Mouse (Mus musculus): ENCODE data around the gene Baiap2.

The Baiap2 gene

DNA sequence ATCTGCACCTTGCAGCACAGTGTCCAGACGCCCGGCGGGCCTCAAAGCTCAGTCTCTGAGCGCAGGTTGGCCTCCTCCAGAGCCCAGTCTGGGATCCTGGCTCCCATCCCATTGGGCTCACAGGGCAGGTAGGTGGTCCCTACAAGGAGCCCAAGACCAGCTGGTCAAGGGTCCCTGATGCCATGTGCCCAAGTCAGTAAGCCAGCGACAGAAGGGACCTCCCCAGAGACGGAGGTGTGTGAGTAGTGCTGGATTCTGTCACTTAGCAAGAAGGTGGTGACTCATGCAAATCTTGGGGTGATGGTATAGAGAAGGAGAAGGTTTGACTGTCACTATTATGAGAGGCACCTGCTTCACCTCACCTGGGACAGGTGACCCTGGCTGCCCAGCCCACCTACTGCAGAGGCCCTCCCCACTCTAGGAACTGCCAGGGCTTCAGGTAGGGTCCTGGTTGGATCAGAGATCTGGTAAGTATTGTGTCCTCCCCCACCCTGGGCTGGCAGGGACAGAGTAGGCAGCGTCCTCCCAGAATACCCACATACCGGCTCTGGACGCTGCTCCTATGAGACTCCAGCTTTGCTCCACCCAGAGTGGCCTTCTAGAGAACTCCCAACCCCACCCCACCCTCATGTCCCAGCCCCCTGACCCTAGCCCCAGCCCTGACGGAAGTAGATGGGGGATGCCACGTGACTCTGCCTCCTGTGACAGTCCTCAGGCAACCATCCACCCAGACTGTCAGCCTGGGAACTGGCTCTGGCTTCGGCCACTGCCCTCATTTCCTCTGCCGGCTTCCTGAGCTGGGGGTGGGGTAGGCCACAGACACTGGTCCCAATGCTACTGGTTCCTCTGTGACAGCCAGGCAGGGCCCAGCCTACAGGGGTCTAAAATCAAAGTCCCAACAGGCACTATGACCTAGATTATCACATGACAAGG lies 98.9 kb downstream of the Baiap2 start:
- DNase-seq (ENCODE audit: low read depth, low spot score) = no peak

DNA sequence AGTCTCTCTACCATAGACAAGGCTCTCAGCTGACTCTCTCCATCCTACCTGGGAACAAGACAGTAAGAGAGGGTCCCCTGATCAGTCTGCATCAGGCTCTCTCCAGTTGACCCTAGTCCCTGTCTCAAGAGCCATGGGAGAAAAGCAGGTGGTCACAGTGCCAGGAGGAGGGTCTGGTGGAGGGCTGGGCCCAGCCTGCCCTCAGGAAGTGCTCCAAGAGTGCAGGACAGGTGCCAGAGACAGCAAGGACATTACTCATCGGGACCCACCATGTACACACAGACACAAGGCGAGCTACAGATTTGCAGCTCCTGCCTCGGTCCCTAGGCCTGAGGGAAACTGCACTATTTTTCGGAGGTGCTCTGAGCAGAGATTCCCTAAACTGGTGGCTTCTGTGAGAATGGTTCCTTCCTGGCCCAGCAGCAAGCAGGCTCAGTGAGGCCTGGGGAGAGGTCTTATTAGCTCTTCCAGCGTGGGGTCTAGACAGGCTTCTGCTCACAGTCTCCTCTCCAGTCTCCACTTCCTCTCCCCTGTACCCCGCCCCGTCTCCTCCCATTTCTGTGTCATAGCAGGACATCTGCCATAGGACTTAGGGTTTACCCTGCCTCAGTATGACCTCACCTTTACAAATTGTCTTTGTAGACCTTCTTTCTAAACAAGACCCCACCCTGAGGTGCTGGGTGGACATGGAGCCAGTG lies 99.7 kb downstream of the Baiap2 start:
- DNase-seq (ENCODE audit: low read depth, low spot score) = no peak

DNA sequence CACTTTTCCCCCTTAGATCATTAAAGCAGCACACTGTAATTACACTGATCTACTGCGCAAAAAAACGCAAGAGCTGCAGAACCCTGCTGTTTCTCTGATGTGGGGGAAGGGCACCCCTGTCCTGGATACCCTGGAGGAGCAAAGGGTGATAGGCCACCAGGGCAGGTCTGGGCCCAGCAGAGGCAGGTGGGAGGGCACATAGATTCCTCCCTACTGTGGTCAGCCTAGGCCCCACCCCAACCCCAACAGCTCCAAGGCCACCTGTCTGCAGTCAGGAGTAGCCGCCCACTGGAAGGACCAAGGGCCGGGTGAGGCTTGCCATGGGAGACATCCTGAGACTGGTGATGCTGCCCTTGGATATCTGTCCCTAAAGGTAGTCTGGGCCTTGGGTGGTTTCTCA lies 102.8 kb downstream of the Baiap2 start:
- DNase-seq (ENCODE audit: low read depth, low spot score) = no peak

DNA sequence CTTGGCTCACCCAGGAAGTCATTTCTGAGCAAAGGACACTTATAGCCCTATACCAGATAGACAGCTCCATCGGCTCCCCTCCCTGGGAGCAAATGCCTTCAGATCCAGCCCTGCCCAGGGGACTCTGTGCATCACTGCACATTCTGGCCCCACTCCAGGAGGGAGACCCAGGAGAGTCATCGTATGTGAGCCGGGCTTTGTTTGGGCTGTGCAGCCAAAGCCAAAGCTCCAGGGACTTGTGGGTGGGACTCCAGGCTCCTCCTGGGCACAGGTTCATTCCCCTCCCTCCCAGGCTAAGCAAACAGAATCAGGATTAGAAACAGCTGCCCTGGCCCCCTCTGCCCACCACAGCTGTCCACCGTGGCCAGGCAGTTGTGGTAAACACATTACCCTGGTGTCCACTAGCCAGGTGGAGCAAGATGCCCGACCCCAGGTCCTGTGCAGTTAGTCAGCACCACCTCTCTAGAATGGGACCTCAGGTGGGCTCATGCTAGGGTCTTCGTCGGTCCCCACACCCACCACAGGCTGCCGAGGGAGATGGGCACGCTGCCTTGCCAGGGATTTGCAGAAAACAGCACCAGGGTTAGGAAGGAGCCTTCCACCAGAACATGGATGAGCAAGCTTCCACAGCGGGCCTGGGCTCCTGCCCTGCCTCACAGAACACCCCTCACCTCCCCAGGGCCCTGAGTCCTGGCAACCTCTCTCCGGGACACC lies 103.4 kb downstream of the Baiap2 start:
- no peak for DNase-seq (ENCODE audit: low read depth, low spot score)

DNA sequence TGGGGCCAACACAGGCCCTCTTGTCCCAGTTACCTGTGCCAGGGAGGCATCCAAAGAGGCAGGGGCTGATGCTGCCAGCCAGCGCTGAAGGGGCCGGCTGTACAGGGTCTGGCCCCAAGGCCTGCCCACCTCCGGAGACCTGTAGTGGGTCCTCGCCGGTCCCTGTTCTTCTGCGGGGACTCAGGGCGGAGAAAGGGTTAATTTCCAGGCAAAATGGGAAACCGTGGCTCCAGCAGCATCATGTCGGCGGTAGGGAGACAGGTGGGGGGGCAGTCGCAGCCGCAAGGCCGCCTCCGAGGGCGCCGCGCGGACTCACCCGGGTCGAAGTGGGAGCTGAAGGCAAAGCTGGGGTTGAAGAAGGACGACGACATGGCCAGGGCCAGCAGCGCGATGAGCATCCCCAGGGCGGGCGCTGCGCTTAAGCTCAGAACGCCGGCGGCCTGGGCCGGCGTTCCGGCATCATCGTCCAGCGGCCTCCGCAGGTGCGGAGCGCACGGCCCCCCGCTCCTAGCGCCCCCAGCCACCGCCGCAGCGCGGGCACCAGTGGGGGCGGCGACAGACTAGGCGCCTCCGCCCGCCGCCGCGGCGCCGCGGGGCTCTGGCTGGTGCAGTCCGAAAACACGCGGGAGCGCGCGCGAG lies 104.1 kb downstream of the Baiap2 start, which contains the start of gene Aatk:
Gene Aatk, minus strand, starts transcription at position 615 of the 639 bp plus-strand sequence.
- DNase-seq (ENCODE audit: low read depth, low spot score) = no peak

- no peak for DNase-seq (ENCODE audit: low read depth, low spot score)
Measured at GRCm38 (mm10) chr11:120047531-120048251, 105.1 kb downstream of the Baiap2 start.

DNA sequence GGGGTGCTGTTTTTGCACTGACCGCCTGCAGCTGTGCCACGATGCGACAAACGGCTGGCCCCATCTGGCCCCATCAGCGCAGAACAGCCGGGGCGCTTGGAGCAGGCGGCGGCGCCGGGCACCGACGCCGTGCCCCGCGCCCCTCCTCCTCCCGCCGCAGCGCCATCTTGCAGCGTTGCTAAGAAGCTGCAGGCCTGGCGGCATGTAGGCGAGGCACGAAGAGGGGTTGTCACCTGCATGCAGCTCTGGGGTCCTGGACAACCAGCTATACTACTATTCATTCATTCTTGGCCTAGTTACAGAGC lies 105.6 kb downstream of the Baiap2 start:
- DNase-seq (ENCODE audit: low read depth, low spot score) = no peak

DNA sequence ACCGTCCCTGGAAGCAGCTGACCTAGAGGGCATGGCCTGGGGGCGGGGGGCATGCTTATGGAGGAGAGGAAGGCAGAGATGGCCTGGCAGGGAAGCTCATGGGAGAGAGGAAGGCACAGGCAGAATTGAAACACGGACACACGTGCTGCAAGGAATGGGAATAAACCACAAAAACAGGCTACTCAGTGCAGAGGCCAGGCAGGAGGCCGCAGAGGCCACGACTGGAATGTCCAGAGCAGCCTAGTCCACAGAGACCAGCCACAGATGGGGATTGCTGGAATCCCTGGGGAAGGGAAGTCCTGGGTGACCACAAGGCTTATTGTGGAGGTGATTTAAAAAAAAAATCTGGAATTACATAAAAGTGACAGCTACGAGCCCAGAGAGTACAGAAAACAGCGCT lies 106.5 kb downstream of the Baiap2 start:
- no peak for DNase-seq (ENCODE audit: low read depth, low spot score)

GRCm38 (mm10) chr11:120051124-120051811 lies 108.7 kb downstream of the Baiap2 start:
- DNase-seq (ENCODE audit: low read depth, low spot score) = no peak

GRCm38 (mm10) chr11:120052274-120052673 lies 109.7 kb downstream of the Baiap2 start:
- DNase-seq (ENCODE audit: low read depth, low spot score) = no peak

DNA sequence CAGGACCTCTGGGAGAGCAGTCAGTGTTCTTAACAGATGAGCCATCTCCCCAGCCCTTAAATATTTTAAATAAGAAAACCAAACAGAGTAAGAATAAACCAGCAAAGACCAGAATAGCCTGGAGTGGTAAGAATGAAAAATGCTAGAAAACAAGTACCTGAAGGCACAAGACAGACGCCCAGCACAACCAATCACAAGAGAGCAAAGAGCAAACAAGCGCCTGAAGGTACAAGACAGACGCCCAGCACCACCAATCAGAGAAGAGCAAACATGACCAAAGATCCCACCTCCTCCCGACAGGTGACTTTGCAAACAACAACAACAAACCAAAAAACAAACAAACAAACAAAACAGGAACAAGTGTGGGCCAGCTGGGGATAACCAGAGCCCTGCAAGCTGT lies 111.3 kb downstream of the Baiap2 start:
- no peak for DNase-seq (ENCODE audit: low read depth, low spot score)

- DNase-seq (ENCODE audit: low read depth, low spot score) = no peak
Measured at GRCm38 (mm10) chr11:120055953-120056732, 113.6 kb downstream of the Baiap2 start.

Measured in c-Kit-negative CD71-positive TER-119-positive erythroid progenitor cells, embryonic 14.5 days (primary cell).